Mouse (Mus musculus): ENCODE measurements around the gene Akt3.
A peak's percentile ranks its signal among the peaks of the same experiment; 100 is the strongest.

DNA sequence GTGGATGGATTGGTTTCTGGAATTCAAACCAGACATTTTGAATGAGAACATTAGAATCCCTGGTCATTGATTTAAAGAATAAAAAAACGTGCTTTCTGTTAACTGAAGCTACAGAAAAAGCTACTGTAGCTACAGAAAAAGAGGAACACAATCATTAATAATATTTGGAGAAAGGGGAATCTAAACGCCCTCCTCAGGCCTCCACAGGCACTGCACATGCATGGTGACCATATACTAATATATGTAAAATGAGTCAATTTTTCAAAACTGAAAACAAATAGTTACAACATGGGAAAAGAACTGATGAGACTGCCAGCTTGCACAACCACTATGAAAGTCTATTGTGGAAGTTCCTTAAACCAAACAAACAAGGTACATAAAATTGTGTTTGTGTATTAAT lies 21.3 kb downstream of the Akt3 start:
- TF ChIP-seq CTCF (IDR thresholded peaks at IDR 0.05) (peak; percentile 23; the same call in 1 of the 2 replicates), EP300 (IDR thresholded peaks at IDR 0.05) (no peak)
